Mouse (Mus musculus): ENCODE measurements at regions not wholly inside any gene's neighbourhood (a gene's known extent, or its start where the extent isn't known, plus 50 kb on each side); places are given as distances from the start of the nearest gene placed in this dataset.
"Not testable (repeated sequence)": the region's sequence is repeated elsewhere in the genome, so short reads cannot be mapped to it uniquely, and the experiment has no call there.

- Histone ChIP-seq H3K4me1 (ENCODE audit: insufficient read depth, low read length) (no peaks in the 10 kb centered on the region), H3K36me3 (ENCODE audit: insufficient read depth, low read length) (no peaks in the 10 kb centered on the region), H3K27me3 (ENCODE audit: insufficient read depth, low read length) (no peaks in the 10 kb centered on the region), H3K27ac (ENCODE audit: low read length) (no peak overlapping the region), H3K9ac (replicated peaks; ENCODE audit: low read length) (no peak overlapping the region), H3K9me3 (ENCODE audit: low read length) (no peaks in the 10 kb centered on the region), H3K4me2 (replicated peaks; ENCODE audit: low read depth, low read length) (no peak overlapping the region), H3K4me3 (ENCODE audit: low read length) (no peak overlapping the region)
- ATAC-seq (ENCODE audit: low FRiP score, low TSS enrichment), result no peak
- WGBS, result 53% methylated on average over 2 of the region's 2 CpGs
These were observed 222.0 kb downstream of the Trib2 start for GRCm38 (mm10) chr12:15594704-15595103.

- H3K9me3 ChIP-seq (ENCODE audit: low read length); H3K27me3 ChIP-seq (ENCODE audit: insufficient read depth, low read length); H3K4me1 ChIP-seq (ENCODE audit: insufficient read depth, low read length); H3K27ac ChIP-seq (ENCODE audit: low read length); H3K4me3 ChIP-seq (ENCODE audit: low read length); ATAC-seq (ENCODE audit: low FRiP score, low TSS enrichment); H3K4me2 ChIP-seq (replicated peaks; ENCODE audit: low read depth, low read length); H3K9ac ChIP-seq (replicated peaks; ENCODE audit: low read length); H3K36me3 ChIP-seq (ENCODE audit: insufficient read depth, low read length): not testable (repeated sequence)
- WGBS, result 98% methylated on average over 2 of the region's 2 CpGs
These were observed 228.9 kb downstream of the Trib2 start for GRCm38 (mm10) chr12:15587864-15588263.

- no peak overlapping the region for H3K27ac ChIP-seq (ENCODE audit: low read length)
- no peaks in the 10 kb centered on the region for H3K36me3 ChIP-seq (ENCODE audit: insufficient read depth, low read length)
- no peak for ATAC-seq (ENCODE audit: low FRiP score, low TSS enrichment)
- no peaks in the 10 kb centered on the region for H3K4me1 ChIP-seq (ENCODE audit: insufficient read depth, low read length)
- no peak overlapping the region for H3K4me3 ChIP-seq (ENCODE audit: low read length)
- H3K27me3 ChIP-seq (ENCODE audit: insufficient read depth, low read length), result no peaks in the 10 kb centered on the region
- no peaks in the 10 kb centered on the region for H3K9me3 ChIP-seq (ENCODE audit: low read length)
- WGBS, result 83% methylated on average over 4 of the region's 4 CpGs
- H3K4me2 ChIP-seq (replicated peaks; ENCODE audit: low read depth, low read length), result no peak overlapping the region
- H3K9ac ChIP-seq (replicated peaks; ENCODE audit: low read length), result no peak overlapping the region
These were observed 229.8 kb downstream of the Trib2 start for GRCm38 (mm10) chr12:15586706-15587442.

- no peak overlapping the region for H3K4me3 ChIP-seq (ENCODE audit: low read length)
- no peak for ATAC-seq (ENCODE audit: low FRiP score, low TSS enrichment)
- no peaks in the 10 kb centered on the region for H3K4me1 ChIP-seq (ENCODE audit: insufficient read depth, low read length)
- no peaks in the 10 kb centered on the region for H3K9me3 ChIP-seq (ENCODE audit: low read length)
- no peaks in the 10 kb centered on the region for H3K27me3 ChIP-seq (ENCODE audit: insufficient read depth, low read length)
- no peak overlapping the region for H3K9ac ChIP-seq (replicated peaks; ENCODE audit: low read length)
- no peaks in the 10 kb centered on the region for H3K36me3 ChIP-seq (ENCODE audit: insufficient read depth, low read length)
- 93% methylated on average over 1 of the region's 1 CpGs for whole genome bisulfite sequencing
- H3K27ac ChIP-seq (ENCODE audit: low read length), result no peak overlapping the region
- no peak overlapping the region for H3K4me2 ChIP-seq (replicated peaks; ENCODE audit: low read depth, low read length)
These were observed 230.9 kb downstream of the Trib2 start for GRCm38 (mm10) chr12:15585845-15586244.

- Histone ChIP-seq H3K27me3 (ENCODE audit: insufficient read depth, low read length) (no peaks in the 10 kb centered on the region), H3K4me1 (ENCODE audit: insufficient read depth, low read length) (no peaks in the 10 kb centered on the region), H3K9me3 (ENCODE audit: low read length) (no peaks in the 10 kb centered on the region), H3K9ac (replicated peaks; ENCODE audit: low read length) (no peak overlapping the region), H3K4me2 (replicated peaks; ENCODE audit: low read depth, low read length) (no peak overlapping the region), H3K4me3 (ENCODE audit: low read length) (no peak overlapping the region), H3K36me3 (ENCODE audit: insufficient read depth, low read length) (no peaks in the 10 kb centered on the region), H3K27ac (ENCODE audit: low read length) (no peak overlapping the region)
- no peak for ATAC-seq (ENCODE audit: low FRiP score, low TSS enrichment)
- WGBS, result 92% methylated on average over 4 of the region's 4 CpGs
These were observed 232.0 kb downstream of the Trib2 start for GRCm38 (mm10) chr12:15584721-15585120.

- ATAC-seq (ENCODE audit: low FRiP score, low TSS enrichment), result no peak
- Histone ChIP-seq H3K9me3 (ENCODE audit: low read length) (no peaks in the 10 kb centered on the region), H3K4me3 (ENCODE audit: low read length) (no peak overlapping the region), H3K27ac (ENCODE audit: low read length) (no peak overlapping the region), H3K9ac (replicated peaks; ENCODE audit: low read length) (no peak overlapping the region), H3K4me2 (replicated peaks; ENCODE audit: low read depth, low read length) (no peak overlapping the region), H3K4me1 (ENCODE audit: insufficient read depth, low read length) (no peaks in the 10 kb centered on the region), H3K27me3 (ENCODE audit: insufficient read depth, low read length) (no peaks in the 10 kb centered on the region), H3K36me3 (ENCODE audit: insufficient read depth, low read length) (no peaks in the 10 kb centered on the region)
- 37% methylated on average over 4 of the region's 4 CpGs for WGBS
These were observed 250.0 kb downstream of the Trib2 start for GRCm38 (mm10) chr12:15566785-15567109.

- no peak overlapping the region for H3K4me3 ChIP-seq (ENCODE audit: low read length)
- no peaks in the 10 kb centered on the region for H3K36me3 ChIP-seq (ENCODE audit: insufficient read depth, low read length)
- H3K27me3 ChIP-seq (ENCODE audit: insufficient read depth, low read length), result no peaks in the 10 kb centered on the region
- no peaks in the 10 kb centered on the region for H3K9me3 ChIP-seq (ENCODE audit: low read length)
- H3K4me1 ChIP-seq (ENCODE audit: insufficient read depth, low read length), result no peaks in the 10 kb centered on the region
- ATAC-seq (ENCODE audit: low FRiP score, low TSS enrichment), result peak; percentile 70; the same call in 1 of the 2 replicates
- WGBS, result 23% methylated on average over 3 of the region's 3 CpGs
- H3K4me2 ChIP-seq (replicated peaks; ENCODE audit: low read depth, low read length), result no peak overlapping the region
- H3K9ac ChIP-seq (replicated peaks; ENCODE audit: low read length), result no peak overlapping the region
- H3K27ac ChIP-seq (ENCODE audit: low read length), result no peak overlapping the region
These were observed 250.6 kb downstream of the Trib2 start for GRCm38 (mm10) chr12:15565941-15566784.

- no peak overlapping the region for H3K27ac ChIP-seq (ENCODE audit: low read length)
- no peak for ATAC-seq (ENCODE audit: low FRiP score, low TSS enrichment)
- no peak overlapping the region for H3K4me2 ChIP-seq (replicated peaks; ENCODE audit: low read depth, low read length)
- H3K36me3 ChIP-seq (ENCODE audit: insufficient read depth, low read length), result no peaks in the 10 kb centered on the region
- 51% methylated on average over 4 of the region's 4 CpGs for WGBS
- H3K27me3 ChIP-seq (ENCODE audit: insufficient read depth, low read length), result no peaks in the 10 kb centered on the region
- no peaks in the 10 kb centered on the region for H3K9me3 ChIP-seq (ENCODE audit: low read length)
- no peaks in the 10 kb centered on the region for H3K4me1 ChIP-seq (ENCODE audit: insufficient read depth, low read length)
- no peak overlapping the region for H3K4me3 ChIP-seq (ENCODE audit: low read length)
- H3K9ac ChIP-seq (replicated peaks; ENCODE audit: low read length), result no peak overlapping the region
These were observed 253.9 kb downstream of the Trib2 start for GRCm38 (mm10) chr12:15562826-15563225.

GRCm38 (mm10) chr12:15555471-15555870 lies 261.3 kb downstream of the Trib2 start:
- H3K4me2 ChIP-seq (replicated peaks; ENCODE audit: low read depth, low read length), result no peak overlapping the region
- no peaks in the 10 kb centered on the region for H3K36me3 ChIP-seq (ENCODE audit: insufficient read depth, low read length)
- H3K27me3 ChIP-seq (ENCODE audit: insufficient read depth, low read length), result no peaks in the 10 kb centered on the region
- H3K9me3 ChIP-seq (ENCODE audit: low read length), result no peaks in the 10 kb centered on the region
- no peak overlapping the region for H3K9ac ChIP-seq (replicated peaks; ENCODE audit: low read length)
- H3K27ac ChIP-seq (ENCODE audit: low read length), result no peak overlapping the region
- H3K4me3 ChIP-seq (ENCODE audit: low read length), result no peak overlapping the region
- no peaks in the 10 kb centered on the region for H3K4me1 ChIP-seq (ENCODE audit: insufficient read depth, low read length)
- 90% methylated on average over 6 of the region's 6 CpGs for WGBS
- ATAC-seq (ENCODE audit: low FRiP score, low TSS enrichment), result no peak

GRCm38 (mm10) chr12:15553681-15554007 lies 263.1 kb downstream of the Trib2 start:
- Histone ChIP-seq H3K4me3 (ENCODE audit: low read length) (no peak overlapping the region), H3K9me3 (ENCODE audit: low read length) (no peaks in the 10 kb centered on the region), H3K27me3 (ENCODE audit: insufficient read depth, low read length) (no peaks in the 10 kb centered on the region), H3K36me3 (ENCODE audit: insufficient read depth, low read length) (no peaks in the 10 kb centered on the region), H3K4me1 (ENCODE audit: insufficient read depth, low read length) (no peaks in the 10 kb centered on the region), H3K27ac (ENCODE audit: low read length) (no peak overlapping the region), H3K4me2 (replicated peaks; ENCODE audit: low read depth, low read length) (no peak overlapping the region), H3K9ac (replicated peaks; ENCODE audit: low read length) (no peak overlapping the region)
- WGBS, result 69% methylated on average over 4 of the region's 4 CpGs
- no peak for ATAC-seq (ENCODE audit: low FRiP score, low TSS enrichment)
